Mouse (Mus musculus): ENCODE results near the gene Nvl. TPM values are rescaled to one million over a fixed set of nuclear protein-coding genes. Genes with fewer than 3 reads are reported as not detected.

Gene Nvl
- 25.3 to 28.7 TPM (median 27.7 TPM) in 4 replicates for total RNA-seq (2023; ENCODE audit: inconsistent age)

GRCm38 (mm10) chr1:181143950-181144836 lies at the start of gene Nvl, which contains the start of gene Cnih4:
Gene Nvl, minus strand, starts transcription at chr1:181144204.
Gene Cnih4, plus strand, starts transcription at chr1:181144693.

GRCm38 (mm10) chr1:181050937-181051336 lies 93.1 kb downstream of the Nvl start, which contains the start of gene 9130409I23Rik:
Gene 9130409I23Rik, plus strand, starts transcription at chr1:181051237.

Other genes starting within 250 kb of the Nvl start
- gene Pycr2, start 239.9 kb downstream of the Nvl start, total RNA-seq (2023; ENCODE audit: inconsistent age) = 14.5 to 24.0 TPM (median 17.8 TPM) in 4 replicates
- 0.32 to 0.33 TPM in 2 of 4 replicates, not detected in the others for gene Lefty1, start 209.2 kb downstream of the Nvl start, total RNA-seq (2023; ENCODE audit: inconsistent age)
- 24.1 to 30.7 TPM (median 27.6 TPM) in 4 replicates for gene Tmem63a, start 201.9 kb downstream of the Nvl start, total RNA-seq (2023; ENCODE audit: inconsistent age)
- 99.6 to 121 TPM (median 103 TPM) in 4 replicates for gene Ephx1, start 123.3 kb downstream of the Nvl start, total RNA-seq (2023; ENCODE audit: inconsistent age)
- not detected in 4 replicates for gene 9130409I23Rik, start 93.0 kb downstream of the Nvl start, total RNA-seq (2023; ENCODE audit: inconsistent age)
- gene Cnih4, start 489 bp upstream of the Nvl start, total RNA-seq (2023; ENCODE audit: inconsistent age) = 18.8 to 30.7 TPM (median 25.6 TPM) in 4 replicates
- 268 to 323 TPM (median 300 TPM) in 4 replicates for gene Wdr26, start 67.8 kb upstream of the Nvl start, total RNA-seq (2023; ENCODE audit: inconsistent age)
- gene Cnih3, start 208.4 kb upstream of the Nvl start, total RNA-seq (2023; ENCODE audit: inconsistent age) = not detected in 4 replicates